Mouse (Mus musculus) adrenal gland, adult 8-10 months (tissue): Measurements from ENCODE around the gene Gm20388. TPM values are rescaled to one million over a fixed set of nuclear protein-coding genes. Genes with fewer than 3 reads are reported as not detected.

Experiments used
- DNase-seq: peaks from one replicate; pipeline ENCODE4 v3.0.0; 2022
- total RNA-seq, 4 experiments: library from RNA; stranded (reverse); gene quantifications; 2 replicates each; pipeline ENCODE4 v1.2.4; 2022

The Gm20388 gene
- total RNA-seq, 4 experiments from 2014 or later, result 1.7 to 16.9 (median 5.8) TPM

DNA sequence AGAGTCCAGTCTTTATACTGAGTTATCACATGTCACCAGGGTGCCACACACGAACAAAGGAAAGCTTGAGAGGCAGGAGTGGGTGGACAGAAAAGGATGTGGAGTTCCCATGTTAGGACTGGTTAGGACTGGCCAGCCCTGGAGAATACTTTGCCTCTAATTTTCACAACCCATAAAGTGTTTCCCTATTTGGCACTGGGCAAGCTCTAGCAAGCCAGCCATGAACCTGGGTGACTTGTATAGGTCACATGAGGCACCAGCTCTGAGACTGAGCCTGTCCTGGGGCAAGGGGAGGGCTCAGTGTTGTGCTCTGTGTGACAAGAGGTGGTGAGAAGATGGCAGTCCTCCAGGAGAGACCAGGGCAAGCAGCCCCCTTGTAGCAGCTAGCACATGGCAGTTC lies 4437.4 kb downstream of the Gm20388 start:
- DNase-seq, result no peak

- peak; percentile 58 for DNase-seq
Observed at GRCm38 (mm10) chr8:124349663-124350062, 4439.0 kb downstream of the Gm20388 start.

- DNase-seq, result no peak
Observed at GRCm38 (mm10) chr8:124351636-124352035, 4441.0 kb downstream of the Gm20388 start.

DNA sequence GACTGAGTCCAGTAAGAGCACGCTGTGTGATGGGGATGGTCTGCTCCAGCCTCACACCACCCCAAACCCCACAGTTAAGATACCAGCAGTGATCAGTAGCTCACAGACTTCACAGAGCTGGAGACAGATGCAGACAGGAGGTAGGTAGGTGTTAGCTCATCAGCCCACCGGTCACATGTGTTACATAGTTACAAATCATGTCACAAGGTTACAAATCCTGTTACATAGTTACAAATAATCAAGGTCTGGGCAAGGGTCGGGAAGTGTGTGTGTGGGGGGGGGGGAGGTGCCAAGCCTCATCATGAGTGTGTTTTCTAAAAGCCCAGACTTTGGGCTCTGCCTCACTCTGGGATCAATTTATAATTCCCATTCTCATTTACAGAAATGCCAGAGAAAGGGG lies 4450.3 kb downstream of the Gm20388 start:
- no peak for DNase-seq

DNA sequence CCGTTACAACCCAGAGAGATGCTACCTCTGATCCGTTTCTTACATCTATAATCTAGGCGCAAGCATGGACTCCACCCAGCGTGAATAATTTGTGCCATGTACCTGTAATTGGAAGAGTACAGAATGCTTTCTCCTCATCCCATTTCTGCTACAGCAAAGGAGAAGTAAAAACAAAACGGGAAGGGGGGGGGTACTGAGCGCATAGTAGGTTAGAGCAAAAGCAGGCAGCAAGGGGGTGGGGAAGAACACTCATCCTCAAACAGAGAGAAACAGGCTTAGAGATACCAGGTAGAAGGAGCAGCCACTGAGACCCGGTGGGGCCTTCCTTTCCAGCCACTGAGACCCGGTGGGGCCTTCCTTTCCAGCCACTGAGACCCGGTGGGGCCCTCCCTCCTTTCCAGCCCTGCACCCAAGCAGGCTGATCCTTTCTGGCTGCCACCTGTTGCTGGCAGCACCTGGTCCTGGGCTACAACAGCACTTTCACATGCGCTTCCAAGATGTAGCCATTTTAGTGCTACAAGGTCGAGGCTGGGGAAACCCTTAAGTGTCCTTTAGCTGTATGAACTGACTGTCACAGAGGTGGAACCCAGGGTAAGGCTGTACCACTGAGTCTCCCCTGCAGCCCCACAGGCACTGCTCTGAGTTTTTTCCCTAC lies 4451.3 kb downstream of the Gm20388 start:
- no peak for DNase-seq

DNA sequence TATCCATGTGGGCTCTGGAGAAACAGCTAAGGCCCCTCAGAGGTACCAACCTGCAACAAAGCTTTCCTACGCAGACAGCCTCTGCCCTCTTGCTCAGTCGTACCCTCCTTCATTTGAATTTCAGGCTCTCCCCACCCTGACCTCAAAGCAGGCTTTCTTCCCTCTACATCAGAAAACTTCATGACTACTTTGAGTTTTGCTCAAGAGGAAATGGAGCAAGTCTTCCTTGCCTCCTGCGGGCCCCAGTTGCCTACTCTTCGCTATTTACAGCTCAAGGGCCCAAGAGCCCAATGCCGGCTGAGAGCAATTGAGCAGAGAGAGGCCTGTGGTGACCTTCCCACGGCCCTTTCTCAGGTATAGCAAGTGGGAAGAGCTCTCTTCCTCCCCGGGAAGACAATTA lies 4451.9 kb downstream of the Gm20388 start:
- no peak for DNase-seq

DNA sequence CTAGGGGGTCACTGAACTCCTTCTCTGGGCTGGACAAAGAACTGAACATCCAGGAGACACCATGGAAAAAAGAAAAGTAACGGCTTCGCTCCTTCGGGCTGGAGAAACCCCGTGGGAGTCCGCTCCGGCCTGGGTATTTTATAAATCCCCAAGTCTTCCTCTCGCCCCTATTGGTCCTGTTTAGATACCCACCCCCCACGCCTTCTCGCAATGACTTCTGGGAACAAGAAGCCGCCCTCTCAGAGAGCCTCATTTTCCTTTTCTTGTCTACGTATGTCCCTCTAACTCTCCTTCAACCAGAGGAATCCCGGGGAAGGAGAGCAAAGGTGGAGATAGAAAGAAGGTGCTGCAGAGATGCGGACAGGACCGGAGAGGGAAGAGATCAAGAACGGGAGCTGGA lies 4452.7 kb downstream of the Gm20388 start:
- no peak for DNase-seq

- DNase-seq, result no peak
Observed at GRCm38 (mm10) chr8:124368213-124368612, 4457.6 kb downstream of the Gm20388 start.

DNA sequence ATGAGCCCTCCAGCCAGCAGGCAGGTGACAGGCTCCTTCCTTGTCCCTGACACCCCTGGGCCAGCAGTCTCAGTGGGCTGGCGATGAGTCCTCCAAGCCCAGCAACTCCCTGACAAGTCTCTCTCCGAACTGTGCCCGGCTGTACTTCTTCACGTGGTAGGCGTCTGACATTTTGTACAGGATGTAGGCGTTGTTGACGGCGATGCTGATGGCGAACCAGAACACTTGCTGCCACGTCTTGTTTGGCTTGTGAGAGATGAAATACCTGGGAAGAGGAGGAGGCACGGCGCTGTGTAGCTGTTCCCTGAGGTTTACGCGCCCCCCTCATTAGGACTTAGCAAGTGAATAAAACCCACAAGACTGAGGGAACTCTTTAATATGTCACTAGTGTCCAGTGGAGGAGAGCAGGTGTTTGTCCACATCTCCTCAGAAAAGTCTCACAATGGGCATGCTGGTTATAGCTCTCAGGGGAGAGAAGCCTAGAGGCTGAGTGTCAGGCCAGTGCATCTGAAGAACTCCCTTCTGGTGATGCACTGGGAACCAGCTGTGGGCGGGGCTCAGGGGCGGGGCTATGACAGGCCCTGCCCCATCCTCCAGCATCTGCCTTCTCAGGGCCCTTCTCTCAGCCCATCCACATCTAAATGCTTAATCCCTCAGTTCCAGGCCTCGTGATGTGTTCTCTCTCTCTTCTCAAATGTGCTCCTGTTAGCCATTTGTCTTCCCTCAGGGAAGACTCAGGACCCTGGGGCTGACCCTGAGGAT lies 4460.0 kb downstream of the Gm20388 start:
- DNase-seq, result no peak

- DNase-seq, result no peak
Observed at GRCm38 (mm10) chr8:124371410-124372123, 4460.9 kb downstream of the Gm20388 start.

DNA sequence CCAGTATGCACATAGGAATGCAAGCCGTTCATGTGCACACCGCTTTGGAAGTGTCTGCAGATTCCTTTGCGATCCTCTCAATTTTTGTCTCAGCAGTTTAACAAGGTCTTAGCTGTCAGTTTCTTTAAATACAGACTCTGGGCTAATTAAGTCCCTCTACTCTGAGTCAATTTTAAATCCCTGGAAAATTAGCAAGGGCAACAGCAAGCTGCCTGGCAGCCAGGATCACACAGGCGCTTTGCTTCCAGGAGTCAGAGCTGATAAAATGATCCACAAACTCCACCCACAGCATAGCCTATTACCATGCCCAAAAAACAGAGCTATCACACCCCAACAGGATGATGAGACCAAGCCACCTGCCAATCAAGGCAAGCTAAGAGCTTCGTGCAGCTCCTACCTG lies 4463.1 kb downstream of the Gm20388 start:
- no peak for DNase-seq

DNA sequence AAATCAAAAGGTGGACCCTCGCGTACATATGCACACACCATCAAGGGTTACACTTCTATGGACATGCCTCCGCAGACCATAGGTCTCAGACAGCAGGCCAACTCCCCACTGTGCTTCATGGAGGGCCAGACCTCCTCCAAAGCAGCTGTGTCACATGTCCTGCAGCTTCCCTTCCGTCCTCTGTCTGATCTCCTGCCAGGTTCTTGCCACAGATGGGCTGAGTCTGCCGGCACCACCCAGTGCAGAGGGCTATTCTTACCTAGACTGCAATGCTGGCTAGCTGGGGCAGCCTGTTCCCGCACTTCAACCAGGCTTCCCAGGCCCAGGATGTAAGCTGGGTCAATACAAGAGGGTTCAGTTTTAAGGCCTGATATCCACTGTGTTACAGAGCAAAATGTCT lies 4464.5 kb downstream of the Gm20388 start:
- no peak for DNase-seq

- DNase-seq, result no peak
Observed at GRCm38 (mm10) chr8:124375727-124376126, 4465.1 kb downstream of the Gm20388 start.

GRCm38 (mm10) chr8:124376406-124376805 lies 4465.8 kb downstream of the Gm20388 start:
- DNase-seq, result no peak

DNA sequence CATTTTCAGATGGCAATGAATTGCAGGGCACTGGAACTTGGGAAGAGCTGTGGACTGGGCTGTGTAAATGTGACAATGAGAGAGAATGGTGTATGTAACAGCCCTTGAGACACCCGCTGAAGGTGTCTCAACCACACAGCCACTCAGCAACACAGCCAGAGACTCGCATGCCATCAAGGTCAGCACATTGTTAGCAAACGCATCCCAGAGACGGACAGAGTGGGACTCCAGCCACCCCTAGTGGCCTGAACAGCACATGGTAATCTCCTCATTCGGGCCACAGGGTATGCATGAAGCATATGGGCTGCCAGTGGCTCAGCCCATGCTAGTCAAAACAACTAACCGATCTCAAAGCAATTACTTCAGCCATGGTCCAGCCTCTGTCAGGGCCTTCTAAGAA lies 4468.6 kb downstream of the Gm20388 start:
- DNase-seq, result no peak

GRCm38 (mm10) chr8:124382235-124382634 lies 4471.6 kb downstream of the Gm20388 start:
- no peak for DNase-seq

DNA sequence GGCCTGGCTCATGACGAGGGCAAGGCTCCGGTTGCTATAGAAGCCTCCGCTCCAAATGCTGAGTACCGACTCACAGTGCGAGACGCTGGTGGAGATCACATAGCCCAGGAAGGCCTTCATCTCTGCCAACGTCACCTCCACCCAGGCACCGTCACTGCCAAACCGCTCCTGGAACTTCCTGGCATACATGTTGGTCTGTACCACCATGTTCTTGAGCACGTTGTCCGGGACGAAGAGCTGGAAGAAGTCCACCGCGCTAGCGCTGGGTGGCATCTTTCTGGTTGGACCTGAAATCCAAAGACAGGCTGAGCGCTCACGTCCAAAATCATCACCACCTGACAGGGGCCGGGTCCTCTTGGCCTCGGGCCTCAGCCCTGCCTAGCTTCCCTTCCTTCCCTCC lies 4473.7 kb downstream of the Gm20388 start:
- DNase-seq, result no peak

GRCm38 (mm10) chr8:124386225-124386899 lies 4475.7 kb downstream of the Gm20388 start:
- no peak for DNase-seq

DNA sequence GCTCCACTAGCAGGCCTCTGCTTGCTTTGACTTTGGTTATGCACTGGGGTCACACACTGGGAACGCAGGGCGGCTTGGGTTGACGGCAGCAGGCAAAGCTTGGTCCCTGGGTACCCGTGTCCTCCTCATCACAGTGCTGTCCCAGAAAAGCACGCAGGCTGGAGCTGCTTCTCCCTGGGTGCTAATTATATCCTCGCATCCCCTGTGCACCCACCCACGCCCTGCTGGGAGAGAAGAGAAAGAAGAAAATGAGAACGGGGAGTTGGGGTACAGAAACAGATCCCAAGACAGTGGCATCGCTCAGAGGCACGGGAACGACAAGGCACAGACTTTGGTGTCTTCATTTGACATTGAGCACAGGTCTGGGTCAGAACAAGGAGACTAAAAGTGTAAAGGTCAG lies 4478.9 kb downstream of the Gm20388 start:
- no peak for DNase-seq

DNA sequence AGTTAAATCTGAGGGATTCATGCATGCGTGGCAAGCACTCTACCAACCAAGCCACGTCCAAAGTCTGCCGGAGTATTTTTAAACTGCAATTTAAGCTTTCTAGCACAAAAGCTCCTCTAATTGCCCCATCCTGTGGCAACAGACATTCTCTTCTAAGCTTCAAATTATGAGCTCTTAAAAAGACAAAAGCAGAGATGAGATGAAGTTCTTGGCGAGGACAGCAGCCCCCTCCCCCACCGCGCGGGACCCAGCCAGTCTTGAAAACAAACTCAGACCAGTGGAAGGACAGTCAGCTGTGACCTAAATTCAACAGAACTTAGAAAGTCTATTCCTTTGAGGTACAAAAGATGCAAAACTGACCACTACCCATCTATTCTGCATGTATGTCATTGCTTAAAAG lies 4480.6 kb downstream of the Gm20388 start:
- no peak for DNase-seq

- no peak for DNase-seq
Observed at GRCm38 (mm10) chr8:124392271-124393012, 4481.8 kb downstream of the Gm20388 start.

- no peak for DNase-seq
Observed at GRCm38 (mm10) chr8:124393013-124393412, 4482.4 kb downstream of the Gm20388 start.
